Mouse (Mus musculus): ENCODE data around the gene Kbtbd7.
A peak's percentile ranks its signal among the peaks of the same experiment; 100 is the strongest.
"Not testable (repeated sequence)": the region's sequence is repeated elsewhere in the genome, so short reads cannot be mapped to it uniquely, and the experiment has no call there.

Gene Kbtbd7

GRCm38 (mm10) chr14:79451681-79452590, 25.6 kb downstream of the Kbtbd7 start, which contains the start of gene Kbtbd6:
Kbtbd6 (plus strand) TSS chr14:79451835.
- DNase-seq = peak; percentile 68

GRCm38 (mm10) chr14:79452591-79452934, 26.3 kb downstream of the Kbtbd7 start:
- DNase-seq = not testable (repeated sequence)

GRCm38 (mm10) chr14:79460401-79460800, 34.1 kb downstream of the Kbtbd7 start:
- DNase-seq = no peak

DNA sequence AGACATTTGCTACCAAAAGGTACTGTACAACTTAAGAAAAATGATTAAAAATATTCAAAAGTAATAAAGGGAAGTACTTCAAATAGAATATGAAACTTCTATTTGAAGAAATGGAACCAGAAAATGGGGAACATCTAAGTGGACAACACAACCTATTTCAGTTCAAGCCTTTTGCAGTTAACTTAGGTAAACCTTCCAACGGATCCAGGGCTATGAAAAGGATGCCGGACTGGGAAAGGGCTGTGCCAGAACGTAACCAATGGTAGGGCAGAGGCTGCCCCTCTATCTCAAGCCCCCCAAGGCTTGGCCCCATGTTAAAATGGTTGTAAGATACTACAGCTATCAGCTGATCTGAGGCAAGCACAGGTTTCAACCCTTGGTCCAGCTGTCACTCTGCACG, 34.7 kb downstream of the Kbtbd7 start:
- no peak for DNase-seq

DNA sequence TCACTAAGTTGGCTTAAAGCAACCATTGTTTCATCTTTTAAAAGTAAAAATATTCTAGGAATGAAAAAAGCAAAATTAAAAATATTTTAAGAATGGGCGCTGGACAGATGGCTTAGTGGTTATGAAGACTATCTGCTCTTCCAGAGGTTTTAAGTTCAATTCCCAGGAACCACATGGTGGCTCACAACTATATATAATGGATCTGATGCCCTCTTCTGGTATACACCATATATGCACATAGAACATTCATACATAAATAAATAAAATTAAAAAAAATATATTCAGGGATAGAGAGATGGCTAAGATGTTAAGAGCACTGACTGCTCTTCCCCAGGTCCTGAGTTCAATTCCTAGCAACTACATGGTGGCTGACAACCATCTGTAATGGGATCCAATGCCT, 39.3 kb downstream of the Kbtbd7 start:
- no peak for DNase-seq

- no peak for DNase-seq
These were observed 41.3 kb downstream of the Kbtbd7 start for GRCm38 (mm10) chr14:79467621-79468020.

GRCm38 (mm10) chr14:79473384-79473783, 47.1 kb downstream of the Kbtbd7 start:
- DNase-seq = no peak

All from cerebellum, adult 11-12 months (tissue).